Mouse (Mus musculus) ES-E14 (cell line): ENCODE results near the gene Cdc42bpb. TPM values are rescaled to one million over a fixed set of nuclear protein-coding genes. Genes with fewer than 3 reads are reported as not detected.

Source experiments
- DNase-seq: peaks from one replicate; pipeline ENCODE4 v3.0.0-alpha.2; 2013; ENCODE audit warnings: low read depth, low spot score
- H3K27ac ChIP-seq: 2 replicates; pipeline ENCODE4 v1.5.1; 2012; ENCODE audit warnings: low read depth, mild to moderate bottlenecking, low read length, moderate library complexity, mixed read lengths; ENCODE audit not compliant: poor library complexity, insufficient read depth, severe bottlenecking
- H3K36me3 ChIP-seq: 2 replicates; pipeline ENCODE4 v1.6.1; 2012; ENCODE audit warnings: mild to moderate bottlenecking, low read length, moderate library complexity, mixed read lengths; ENCODE audit not compliant: control insufficient read depth, poor library complexity, insufficient read depth, severe bottlenecking
- H3K4me1 ChIP-seq, 2 experiments: fragments of 150-350 bp in 1 of 2; sonication (generic) in 1 of 2; 2 replicates each; pipeline ENCODE4 v1.6.1; 2012; ENCODE audit warnings: low read length in 2 of 2, mild to moderate bottlenecking in 1 of 2, mixed read lengths in 1 of 2; ENCODE audit not compliant: control insufficient read depth in 2 of 2, insufficient read depth in 2 of 2, poor library complexity in 1 of 2
- H3K4me3 ChIP-seq, 2 experiments: fragments of 150-350 bp in 1 of 2; sonication (generic) in 1 of 2; 2 replicates each; pipeline ENCODE4 v1.5.1; 2012; ENCODE audit warnings: low read length in 2 of 2, low read depth in 1 of 2, mild to moderate bottlenecking in 1 of 2, mixed read lengths in 1 of 2; ENCODE audit not compliant: insufficient read depth in 1 of 2, poor library complexity in 1 of 2, severe bottlenecking in 1 of 2
- H3K9ac ChIP-seq: 2 replicates; pipeline ENCODE4 v1.6.1; 2012; ENCODE audit warnings: low read depth, mild to moderate bottlenecking, low read length, mixed read lengths; ENCODE audit not compliant: poor library complexity, insufficient read depth, severe bottlenecking
- H3K9me3 ChIP-seq: fragments of 150-350 bp; sonication (generic); 2 replicates; pipeline ENCODE4 v1.6.1; 2012; ENCODE audit warnings: low read depth, mild to moderate bottlenecking, low read length; ENCODE audit not compliant: control insufficient read depth, insufficient read depth
- CHD2 ChIP-seq: IDR thresholded peaks from 2 replicates; pipeline ENCODE4 v1.6.1; 2014; ENCODE audit warnings: mild to moderate bottlenecking, low read depth, low read length, inconsistent platforms
- HCFC1 ChIP-seq: IDR thresholded peaks from 2 replicates; pipeline ENCODE4 v1.6.1; 2012; ENCODE audit warnings: low read length, inconsistent platforms, borderline replicate concordance; ENCODE audit not compliant: insufficient read depth
- MAFK ChIP-seq: IDR thresholded peaks from 2 replicates; pipeline ENCODE4 v1.6.1; 2014; ENCODE audit warnings: mild to moderate bottlenecking, low read depth, low read length, inconsistent platforms; ENCODE audit not compliant: insufficient read depth
- ZC3H11A ChIP-seq: IDR thresholded peaks from 2 replicates; pipeline ENCODE4 v1.6.1; 2012; ENCODE audit warnings: low read depth, mild to moderate bottlenecking, inconsistent platforms, low read length, borderline replicate concordance
- ZNF384 ChIP-seq: IDR thresholded peaks from 2 replicates; pipeline ENCODE4 v1.6.1; 2012; ENCODE audit warnings: low read depth, low read length, inconsistent platforms
- in situ Hi-C, 2 experiments: fragments of 600-800 bp; cut with MboI; formaldehyde crosslinking; loops; one replicate each; pipeline ENCODE4 v1.15.1; 2025; ENCODE audit warnings: low sequenced_read_pairs in 2 of 2, inconsistent platforms in 1 of 2; ENCODE audit not compliant: unreplicated experiment in 2 of 2
- total RNA-seq: library from RNA; depleted of rRNA; stranded (reverse); fragments of 300-350 nt; gene quantifications from 2 replicates; pipeline ENCODE4 v1.2.3, GENCODE M21; 2012

Gene Cdc42bpb
- total RNA-seq, 1 experiment = 63.7 TPM

GRCm38 (mm10) chr12:111387146-111387545, 9.6 kb upstream of the Cdc42bpb start:
- DNase-seq = no peak
- Histone ChIP-seq H3K4me3 (no peak overlapping the region), H3K4me1 (no peaks in the 10 kb centered on the region), H3K36me3 (no peaks in the 10 kb centered on the region), H3K27ac (no peak overlapping the region), H3K9ac (no peak overlapping the region), H3K9me3 (no peaks in the 10 kb centered on the region)
- in situ Hi-C loops = no loop called here
- TF ChIP-seq MAFK (no peak), ZNF384 (no peak), ZC3H11A (no peak), CHD2 (no peak), HCFC1 (no peak)

- H3K9me3 ChIP-seq = no peaks in the 10 kb centered on the region
- H3K4me1 ChIP-seq = no peaks in the 10 kb centered on the region
- H3K27ac ChIP-seq = no peak overlapping the region
- no peak for DNase-seq
- no peak for TF ChIP-seq HCFC1
- TF ChIP-seq MAFK = no peak
- TF ChIP-seq CHD2 = no peak
- TF ChIP-seq ZC3H11A = no peak
- no peak for TF ChIP-seq ZNF384
- H3K36me3 ChIP-seq = no peaks in the 10 kb centered on the region
- H3K9ac ChIP-seq = no peak overlapping the region
- in situ Hi-C loops = no loop called here
- H3K4me3 ChIP-seq = no peak overlapping the region
Measured at GRCm38 (mm10) chr12:111386642-111387120, 9.2 kb upstream of the Cdc42bpb start.

- in situ Hi-C loops = no loop called here
- Histone ChIP-seq H3K4me3 (no peak overlapping the region), H3K9me3 (no peaks in the 10 kb centered on the region), H3K4me1 (no peaks in the 10 kb centered on the region), H3K27ac (no peak overlapping the region), H3K36me3 (no peaks in the 10 kb centered on the region), H3K9ac (no peak overlapping the region)
- DNase-seq = no peak
- TF ChIP-seq CHD2 = no peak
- TF ChIP-seq ZC3H11A = no peak
- TF ChIP-seq ZNF384 = no peak
- TF ChIP-seq MAFK = no peak
- TF ChIP-seq HCFC1 = no peak
Measured at GRCm38 (mm10) chr12:111385883-111386641, 8.5 kb upstream of the Cdc42bpb start.

- H3K9ac ChIP-seq = no peak overlapping the region; the same call in 1 of the 2 replicates
- no peak overlapping the region for H3K27ac ChIP-seq
- no peaks in the 10 kb centered on the region for H3K36me3 ChIP-seq
- H3K4me3 ChIP-seq = peak overlapping the region in 1 of 2 experiments; percentile 98; a peak in 2 of 4 replicates
- no peaks in the 10 kb centered on the region for H3K9me3 ChIP-seq
- in situ Hi-C loops = no loop called here
- H3K4me1 ChIP-seq = peaks cover 5 to 6% of the 10 kb centered on the region in 2 experiments
- no peak for DNase-seq
- TF ChIP-seq ZNF384 (no peak), ZC3H11A (no peak), MAFK (no peak), HCFC1 (no peak), CHD2 (no peak)
Measured at GRCm38 (mm10) chr12:111378812-111379211, 1.3 kb upstream of the Cdc42bpb start.
